Mouse (Mus musculus) ovary, postnatal 36 days (tissue): ENCODE data around the gene Chd8.
"Not testable (repeated sequence)": the region's sequence is repeated elsewhere in the genome, so short reads cannot be mapped to it uniquely, and the experiment has no call there.

Experiments used
- DNase-seq: peaks from one replicate; pipeline ENCODE4 v3.0.0; 2022; ENCODE audit warnings: low spot score, mixed read lengths

Chd8 gene

GRCm38 (mm10) chr14:52257484-52258213 is at the start of gene Chd8:
TSS of gene Chd8 (minus strand) at chr14:52257780.
- DNase-seq: peak; percentile 98

DNA sequence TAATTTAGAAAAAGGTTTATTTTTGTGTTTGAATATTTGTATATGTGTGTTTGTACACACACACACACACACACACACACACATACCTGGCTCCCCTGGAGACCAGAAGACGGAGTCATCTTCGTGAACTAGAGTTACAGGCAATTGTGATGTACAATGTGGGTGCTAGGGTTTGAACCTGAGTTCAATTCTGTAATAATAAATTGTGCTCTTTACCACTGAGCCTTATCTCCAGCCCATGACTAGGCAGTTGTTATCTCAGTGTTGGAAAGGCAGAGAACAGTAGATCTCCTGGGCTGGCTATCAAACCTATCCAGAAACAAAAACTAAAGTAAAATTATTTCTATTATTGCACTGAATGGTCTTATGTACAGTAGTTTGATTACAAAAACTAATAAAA is 48.5 kb upstream of the Chd8 start:
- no peak for DNase-seq

- peak; percentile 86 for DNase-seq
Observed at GRCm38 (mm10) chr14:52304644-52305271, 47.2 kb upstream of the Chd8 start, which contains the start of gene Mettl3. TSS of gene Mettl3 (minus strand) at chr14:52305128.

DNA sequence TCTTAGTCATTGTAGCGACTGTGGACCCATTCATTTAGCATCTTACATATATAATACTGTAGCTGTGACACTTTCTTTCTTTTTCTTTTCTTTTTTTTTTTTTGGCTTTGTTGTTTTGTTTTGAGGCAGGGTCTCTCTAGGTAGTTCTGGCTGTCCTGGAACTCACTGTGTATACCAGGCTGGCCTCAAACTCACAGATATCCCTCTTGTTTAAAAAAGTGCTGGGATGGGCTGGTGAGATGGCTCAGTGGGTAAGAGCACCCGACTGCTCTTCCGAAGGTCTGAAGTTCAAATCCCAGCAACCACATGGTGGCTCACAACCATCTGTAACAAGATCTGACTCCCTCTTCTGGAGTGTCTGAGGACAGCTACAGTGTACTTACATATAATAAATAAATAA is 45.9 kb upstream of the Chd8 start:
- DNase-seq: not testable (repeated sequence)

DNA sequence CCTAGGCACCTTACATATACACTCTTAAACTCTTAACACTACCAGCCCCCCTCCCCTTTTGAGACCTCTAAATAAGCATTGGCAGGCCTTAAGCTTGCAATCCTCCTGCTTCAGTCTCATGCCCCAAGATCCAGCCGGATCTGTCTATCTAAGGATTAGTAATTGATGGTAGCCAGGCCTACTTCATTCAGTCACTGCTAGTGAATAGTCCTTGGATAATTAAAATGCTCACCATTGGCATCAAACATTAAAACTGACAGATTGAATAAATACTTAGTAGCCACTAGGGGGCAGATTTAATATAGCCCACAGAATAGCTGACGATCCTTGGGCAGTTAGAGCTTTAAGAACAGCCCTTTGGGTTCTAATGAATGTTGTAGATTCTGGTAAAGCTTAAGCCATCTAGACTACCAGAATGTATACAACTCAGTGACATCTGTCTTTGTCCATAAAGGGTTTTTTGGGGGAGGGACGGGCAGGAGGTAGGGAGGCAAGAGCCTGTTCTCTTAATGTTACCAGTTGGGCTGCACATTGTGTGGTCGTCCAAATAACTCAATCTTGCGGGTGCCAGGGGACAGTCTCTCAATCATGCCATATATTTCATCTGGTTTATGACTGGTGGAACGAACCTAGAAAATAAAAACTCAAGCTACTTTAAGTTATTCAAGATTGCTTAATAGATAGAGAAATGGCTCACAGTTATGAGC is 38.1 kb upstream of the Chd8 start:
- DNase-seq: no peak

GRCm38 (mm10) chr14:52284191-52284590 is 26.6 kb upstream of the Chd8 start:
- no peak for DNase-seq

DNA sequence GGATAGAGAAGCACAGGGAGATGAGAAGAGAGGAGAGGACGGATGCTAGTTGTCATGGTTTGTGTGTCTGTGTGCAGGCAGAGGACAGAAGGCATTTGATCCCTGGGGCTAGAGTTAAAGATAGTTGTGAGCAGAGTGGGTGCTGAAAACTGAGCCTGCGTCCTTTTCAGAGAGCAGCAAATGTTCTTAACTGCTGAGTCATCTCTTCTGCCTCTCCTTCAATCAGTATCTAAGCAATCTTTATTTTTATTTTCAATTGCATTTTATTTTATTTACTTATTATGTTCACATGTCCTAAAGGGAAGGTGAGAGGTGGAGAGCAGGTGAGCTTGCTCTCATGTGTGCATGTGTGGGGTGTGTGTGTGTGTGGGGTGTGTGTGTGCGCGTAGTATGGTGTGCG is 26.0 kb upstream of the Chd8 start:
- DNase-seq: no peak

DNA sequence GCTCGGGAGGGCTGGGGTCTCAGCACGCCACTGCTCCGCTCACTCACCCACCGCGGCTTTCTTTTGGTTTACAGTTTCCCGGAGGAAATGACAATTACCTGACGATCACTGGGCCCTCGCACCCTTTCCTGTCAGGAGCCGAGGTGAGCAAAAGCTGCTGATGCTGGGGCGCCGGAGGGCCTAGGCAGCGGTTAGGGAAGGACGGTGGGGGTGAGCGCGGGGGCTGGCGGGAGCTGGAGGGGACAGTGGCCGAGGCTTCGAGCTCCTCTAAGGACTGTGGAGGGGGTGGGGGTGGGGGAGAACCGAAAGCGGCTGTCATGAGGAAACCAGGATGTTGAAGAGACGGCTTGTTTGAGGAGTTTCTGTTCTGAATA is 22.2 kb upstream of the Chd8 start:
- no peak for DNase-seq

GRCm38 (mm10) chr14:52278932-52279746 is 21.6 kb upstream of the Chd8 start, which contains the start of the genes Tox4 and Rab2b:
TSS of gene Tox4 (plus strand) at chr14:52279146.
TSS of gene Rab2b (minus strand) at chr14:52279545.
- peak; percentile 99 for DNase-seq

DNA sequence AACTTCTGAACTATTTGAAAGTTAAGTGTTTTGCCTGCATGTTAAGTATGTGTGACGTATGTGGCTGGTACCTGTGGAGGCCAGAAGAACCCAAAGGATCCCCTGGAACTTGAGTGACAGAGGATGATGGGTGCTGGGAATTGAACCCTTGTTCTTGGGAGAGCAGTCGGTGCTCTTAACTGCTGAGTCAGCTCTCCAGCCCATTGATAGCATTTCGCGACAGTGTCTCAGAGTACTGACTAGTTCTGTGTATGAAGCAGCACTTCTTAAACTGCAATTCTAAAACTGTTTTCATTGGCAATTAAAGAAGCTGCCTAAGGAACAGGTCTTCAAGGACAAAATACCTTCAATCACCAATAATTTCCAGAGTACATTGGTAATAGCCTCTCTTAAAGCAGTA is 19.6 kb upstream of the Chd8 start:
- DNase-seq: no peak

DNA sequence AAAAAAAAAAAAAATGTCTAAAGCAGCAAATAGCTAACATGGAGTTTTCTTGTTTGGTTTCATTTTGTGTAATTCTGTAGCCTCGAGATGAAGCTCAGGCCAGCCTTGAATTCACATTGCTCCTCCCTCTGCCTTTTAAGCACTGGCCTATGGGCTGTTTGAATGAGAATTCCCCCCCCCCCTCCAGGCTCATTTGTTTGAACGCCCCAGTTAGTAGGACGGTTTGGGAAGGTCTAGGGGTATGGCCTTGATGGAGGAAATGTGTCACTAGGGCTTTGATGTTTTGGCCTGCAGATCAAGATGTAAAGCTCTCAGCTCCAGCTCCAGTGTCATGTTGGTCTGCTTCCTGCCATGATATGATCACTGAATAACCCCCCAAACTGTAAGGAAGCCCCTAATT is 15.2 kb upstream of the Chd8 start:
- no peak for DNase-seq

- no peak for DNase-seq
Observed at GRCm38 (mm10) chr14:52256311-52257175, 1.0 kb downstream of the Chd8 start.

GRCm38 (mm10) chr14:52246129-52246528 is 11.5 kb downstream of the Chd8 start:
- no peak for DNase-seq

- no peak for DNase-seq
Observed at GRCm38 (mm10) chr14:52244690-52245042, 12.9 kb downstream of the Chd8 start.

DNA sequence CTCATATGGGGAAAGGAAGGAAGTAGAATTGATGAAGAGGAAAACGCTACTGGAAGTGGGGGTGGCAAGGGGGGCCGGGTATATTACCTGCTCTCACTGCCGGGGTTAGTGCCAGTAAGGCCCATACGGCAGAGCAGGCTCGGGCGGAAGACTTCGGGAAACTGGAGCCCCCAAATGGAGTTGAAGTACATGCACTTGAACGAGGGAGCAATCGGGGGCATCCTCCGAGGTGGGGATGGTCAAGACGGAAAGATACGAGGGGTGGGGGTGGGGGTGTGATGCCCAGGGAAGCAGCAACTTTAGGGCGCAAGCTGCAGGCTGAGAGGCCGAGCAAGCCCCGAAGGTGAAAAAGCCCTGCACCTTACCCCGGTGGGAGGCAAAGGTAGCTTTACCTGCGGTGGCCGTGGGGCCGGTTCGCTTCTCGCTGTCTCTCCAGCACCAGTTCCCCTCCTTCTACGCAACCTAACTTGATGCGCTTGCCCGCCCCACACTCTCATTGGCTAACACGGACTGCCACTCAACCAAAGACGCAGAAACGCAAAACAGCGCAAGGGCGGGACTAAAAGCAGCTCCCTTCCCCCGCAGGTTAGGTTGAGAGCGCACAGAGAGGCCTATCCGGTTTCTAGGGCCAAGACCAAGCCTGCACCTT is 13.4 kb downstream of the Chd8 start:
- peak; percentile 98 for DNase-seq

GRCm38 (mm10) chr14:52236216-52236615 is 21.4 kb downstream of the Chd8 start:
- DNase-seq: no peak

DNA sequence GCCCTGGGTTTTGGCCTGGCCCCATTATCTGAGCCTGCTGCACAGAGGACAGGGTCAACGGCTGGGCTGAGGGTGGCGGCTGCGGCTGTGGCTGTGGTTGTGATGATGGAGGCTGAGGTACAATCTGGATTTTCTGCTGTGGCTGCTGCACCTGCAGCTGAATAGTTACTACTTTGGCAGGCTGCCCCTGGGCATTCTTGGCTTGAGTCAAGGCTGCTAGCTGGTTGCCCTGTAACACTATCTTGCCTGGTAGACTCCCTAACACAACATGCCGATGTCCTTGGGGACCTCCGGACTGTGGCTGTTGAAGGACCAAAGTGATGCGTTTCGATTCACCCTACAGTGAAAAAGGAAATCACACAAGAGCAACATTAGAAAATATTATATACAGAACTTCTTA is 22.4 kb downstream of the Chd8 start:
- DNase-seq: peak; percentile 71

GRCm38 (mm10) chr14:52232249-52232648 is 25.3 kb downstream of the Chd8 start:
- DNase-seq: no peak

DNA sequence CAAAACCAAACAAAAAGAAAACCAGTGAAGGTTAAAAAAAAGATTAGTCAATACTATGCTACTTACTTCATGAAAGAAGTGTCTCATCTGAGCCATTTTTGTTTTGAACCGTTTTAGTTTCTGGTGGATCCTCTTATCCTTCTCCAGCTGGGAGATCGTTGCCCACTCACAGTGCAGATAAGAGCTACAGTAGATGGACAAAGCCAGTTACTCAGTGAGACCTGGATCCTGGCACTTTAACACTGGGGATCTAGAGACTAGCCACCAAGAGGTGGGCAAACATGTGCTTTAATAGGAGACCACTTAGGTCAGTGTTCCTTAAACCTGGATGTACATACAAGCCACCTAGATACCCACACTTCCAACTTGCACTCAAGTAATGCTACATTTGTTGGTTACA is 31.6 kb downstream of the Chd8 start:
- no peak for DNase-seq

DNA sequence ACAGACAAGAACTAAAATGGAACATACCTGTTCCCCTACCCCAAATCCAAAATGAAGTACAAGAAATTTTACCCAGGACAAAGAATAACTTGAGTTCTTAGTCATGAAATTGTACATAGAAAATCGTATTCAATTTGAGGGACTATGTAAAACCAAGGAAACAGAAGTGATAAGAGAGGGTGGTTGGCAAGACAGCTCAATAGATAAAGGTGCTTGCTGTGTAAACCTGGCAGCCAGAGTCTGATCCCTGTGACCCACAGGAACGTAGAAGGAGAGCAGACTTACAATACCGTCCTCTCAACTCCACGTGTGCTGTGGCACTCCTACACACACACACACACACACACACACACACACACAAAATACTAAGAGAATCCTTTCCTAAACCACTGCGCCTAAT is 40.3 kb downstream of the Chd8 start:
- DNase-seq: no peak

DNA sequence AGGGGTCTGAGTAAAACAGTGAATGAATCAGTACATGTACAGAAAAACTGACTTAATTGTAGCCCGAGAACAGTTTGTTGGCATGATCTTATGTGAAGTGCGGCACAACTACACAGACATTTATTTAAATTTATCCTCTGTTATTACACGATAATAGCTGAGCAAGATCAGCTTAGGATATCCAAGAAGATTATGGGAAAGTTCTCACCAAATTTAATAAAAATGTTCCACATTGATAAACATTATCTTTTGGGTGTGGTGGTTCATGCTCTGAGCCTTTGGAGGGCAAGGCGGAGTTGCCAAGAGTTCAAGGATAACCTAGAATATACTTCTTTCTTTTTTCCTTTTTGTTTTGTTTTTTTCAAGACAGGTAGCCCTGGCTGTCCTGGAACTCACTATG is 58.2 kb downstream of the Chd8 start:
- no peak for DNase-seq
